Mouse (Mus musculus) erythroblast, adult 5-6 weeks (primary cell): Measurements from ENCODE around the gene Bcl2l11. TPM values are rescaled to one million over a fixed set of nuclear protein-coding genes. Genes with fewer than 3 reads are reported as not detected.

Experiments used
- ATAC-seq: replicated peaks from 2 replicates; pipeline ENCODE4 v1.8.0; 2016; ENCODE audit warnings: moderate number of reproducible peaks, mild to moderate bottlenecking, moderate TSS enrichment, inconsistent platforms; ENCODE audit not compliant: poor library complexity, low FRiP score, severe bottlenecking
- total RNA-seq, 2 experiments: library from RNA; stranded (forward) in 1 of 2; stranded (reverse) in 1 of 2; fragments of 150-400 nt in 1 of 2; fragments of 200-764, 138-1000 nt in 1 of 2; gene quantifications; 2 replicates each; pipeline versions ENCODE4 v1.2.3 to v1.2.4; 2015 to 2017; ENCODE audit warnings: low replicate concordance in 2 of 2

Bcl2l11 gene
- total RNA-seq, 2 experiments from 2014 or later, result 3.8 to 14.8 TPM

DNA sequence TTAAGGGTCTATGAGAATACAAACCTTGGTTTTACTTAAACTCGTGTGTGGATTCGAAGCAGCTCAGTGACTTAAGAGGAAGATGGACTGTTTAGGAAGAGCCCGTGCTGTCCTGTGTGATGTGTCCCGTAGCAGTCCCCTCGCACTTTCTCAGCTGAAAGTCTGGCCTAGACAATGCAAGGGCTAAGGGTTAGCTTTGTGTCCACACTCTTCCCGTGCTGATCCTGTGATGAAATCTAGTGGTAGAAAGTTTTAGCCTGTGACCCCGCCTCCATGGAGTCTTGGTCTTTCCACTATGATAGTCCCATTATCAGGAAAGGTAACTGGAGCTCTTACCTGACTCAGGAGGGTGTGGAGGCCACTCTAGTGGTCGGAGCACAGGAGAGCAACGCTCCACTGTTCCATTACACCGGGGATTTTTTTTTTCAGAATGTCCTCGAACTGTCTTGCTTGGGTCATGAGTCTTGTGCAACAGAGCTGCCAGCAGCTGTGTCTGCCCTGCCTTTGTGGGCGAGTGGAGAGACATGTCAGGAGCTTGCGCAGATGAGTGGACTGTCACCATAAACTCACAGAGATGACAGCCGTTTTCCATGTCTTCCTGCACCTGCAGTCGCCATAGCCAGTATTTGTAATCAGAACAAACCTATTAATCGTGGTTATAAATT lies 11.1 kb downstream of the Bcl2l11 start:
- no peak for ATAC-seq

DNA sequence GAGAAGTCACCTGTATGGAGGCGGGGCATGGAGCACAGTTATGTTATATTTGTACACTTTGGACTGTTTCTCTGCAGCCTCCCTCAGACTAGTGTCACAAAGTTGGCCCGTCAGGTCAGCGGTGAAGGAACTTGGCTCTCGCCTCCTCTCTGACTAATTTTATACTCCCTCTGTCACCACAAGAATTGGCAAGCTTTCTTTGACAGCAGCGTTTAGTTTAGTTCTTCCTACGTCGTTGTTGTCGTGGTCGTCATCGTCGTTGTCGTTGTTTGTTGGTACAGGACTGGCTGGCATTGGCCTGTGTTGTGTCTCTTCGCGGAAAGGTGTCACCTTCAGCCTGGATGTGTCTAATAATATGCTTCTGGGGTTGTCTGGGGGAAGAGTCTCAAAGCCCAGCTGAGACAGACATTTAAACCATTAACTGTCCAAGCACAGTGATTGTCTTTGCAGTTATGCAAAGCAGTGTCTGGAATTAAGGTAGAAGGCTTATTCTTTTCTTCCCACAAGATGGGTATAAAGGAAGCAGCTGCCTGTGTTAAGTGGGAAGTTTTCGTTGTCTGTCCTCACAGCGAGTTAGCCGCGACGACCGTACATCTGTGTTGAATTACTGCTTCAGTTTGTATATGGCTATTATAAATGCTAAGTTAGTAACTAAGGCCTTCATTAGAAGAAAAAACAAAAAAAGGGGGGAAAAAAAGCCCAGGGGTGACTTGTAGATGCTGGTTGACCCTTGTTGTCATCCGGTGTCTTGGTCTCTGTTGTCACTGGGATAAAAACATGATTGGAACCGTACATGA lies 11.8 kb downstream of the Bcl2l11 start:
- ATAC-seq, result no peak

DNA sequence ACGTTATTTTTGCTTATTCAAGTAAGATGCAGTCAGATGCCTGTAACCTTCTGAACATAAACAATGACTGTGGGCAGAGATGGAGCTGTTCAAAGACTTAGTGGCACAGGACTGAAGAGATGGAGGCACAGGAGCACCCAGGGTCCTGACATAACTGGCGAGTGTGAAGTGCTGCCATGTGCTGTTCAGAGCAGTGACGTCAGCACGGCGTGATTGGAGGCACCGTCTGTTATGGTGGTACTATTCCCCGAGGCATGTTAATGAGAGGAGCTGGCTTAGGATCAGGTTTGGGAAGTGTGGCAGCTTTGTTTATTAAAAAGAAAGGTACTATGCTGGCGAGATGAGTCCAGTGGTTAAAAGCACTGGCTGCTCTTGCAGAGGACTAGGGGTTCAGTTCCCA lies 13.1 kb downstream of the Bcl2l11 start:
- ATAC-seq, result no peak

DNA sequence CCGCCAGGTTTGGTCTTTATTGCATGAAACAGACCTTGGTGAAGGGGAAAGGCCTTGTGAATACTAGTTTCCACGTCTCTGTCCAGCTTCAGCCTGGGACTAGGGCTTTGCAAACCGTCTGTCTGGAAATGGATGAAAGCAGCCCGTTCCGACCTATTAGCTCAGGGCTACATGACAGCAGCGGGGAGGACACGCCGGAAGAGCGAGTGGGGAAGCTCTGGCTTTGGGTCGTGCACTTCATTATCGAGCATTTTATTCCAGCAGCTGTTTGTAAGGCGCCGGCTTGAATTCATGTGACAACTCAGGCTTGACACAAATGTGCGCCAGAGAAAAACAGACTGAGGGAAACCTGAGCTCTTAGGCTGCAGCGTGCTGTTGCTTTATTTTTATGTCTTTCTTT lies 13.9 kb downstream of the Bcl2l11 start:
- ATAC-seq, result no peak

DNA sequence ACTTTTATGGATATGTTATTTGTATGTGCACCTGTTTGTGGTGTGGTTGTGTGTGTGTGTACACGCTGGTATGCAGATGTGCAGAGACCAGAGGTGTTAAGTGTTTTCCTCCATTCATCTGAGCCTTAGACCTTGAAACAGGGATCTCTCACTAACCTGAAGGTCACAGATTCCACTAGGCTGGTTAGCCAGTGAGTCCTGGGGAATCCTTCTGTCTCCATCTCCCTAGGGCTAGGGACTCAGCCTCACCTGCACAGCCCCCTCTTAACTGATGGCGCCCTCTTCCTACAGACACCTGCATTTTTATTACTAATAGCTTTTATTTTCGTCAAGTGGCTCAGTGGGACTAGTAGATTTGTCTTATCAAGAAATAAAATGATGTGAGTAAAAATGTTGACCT lies 14.3 kb downstream of the Bcl2l11 start:
- no peak for ATAC-seq

DNA sequence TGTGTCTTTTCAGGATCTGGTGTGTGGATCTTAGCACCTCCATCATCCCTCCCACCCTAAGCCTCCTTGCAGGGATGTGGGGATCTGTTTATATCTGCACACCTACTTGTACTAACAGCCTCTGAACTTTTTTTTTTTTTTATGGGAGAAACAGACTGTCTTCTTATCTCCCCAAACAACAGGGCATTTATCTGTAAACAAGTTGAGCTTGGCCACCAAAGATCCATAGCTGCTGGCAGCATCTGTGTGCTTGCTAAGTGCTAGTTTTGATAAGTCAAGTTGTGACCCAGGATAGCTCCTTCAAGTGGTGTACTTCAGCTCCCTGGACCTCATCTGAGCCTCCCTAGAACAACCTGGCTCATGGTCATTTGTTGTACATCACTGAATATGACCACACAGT lies 18.2 kb downstream of the Bcl2l11 start:
- ATAC-seq, result peak; percentile 40; the same call in 1 of the 2 replicates

DNA sequence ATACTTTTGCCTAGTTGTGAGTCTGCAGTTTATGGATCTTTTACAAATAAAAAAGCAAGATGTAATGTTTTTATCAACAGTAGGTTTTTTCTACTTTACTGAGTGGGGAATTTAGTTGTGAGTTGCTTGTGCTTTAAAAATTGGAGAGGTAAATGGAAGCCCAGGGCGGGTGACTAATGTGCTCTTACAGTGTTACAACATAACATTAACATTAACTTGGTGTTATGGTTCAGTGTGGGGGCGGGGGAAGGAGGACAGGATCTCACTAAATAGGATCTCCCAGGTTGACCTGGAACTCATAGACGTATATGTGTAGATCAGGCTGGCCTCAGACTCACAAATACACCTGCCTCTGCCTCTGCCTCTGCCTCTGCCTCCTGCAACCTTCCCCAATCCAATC lies 19.6 kb downstream of the Bcl2l11 start:
- no peak for ATAC-seq

DNA sequence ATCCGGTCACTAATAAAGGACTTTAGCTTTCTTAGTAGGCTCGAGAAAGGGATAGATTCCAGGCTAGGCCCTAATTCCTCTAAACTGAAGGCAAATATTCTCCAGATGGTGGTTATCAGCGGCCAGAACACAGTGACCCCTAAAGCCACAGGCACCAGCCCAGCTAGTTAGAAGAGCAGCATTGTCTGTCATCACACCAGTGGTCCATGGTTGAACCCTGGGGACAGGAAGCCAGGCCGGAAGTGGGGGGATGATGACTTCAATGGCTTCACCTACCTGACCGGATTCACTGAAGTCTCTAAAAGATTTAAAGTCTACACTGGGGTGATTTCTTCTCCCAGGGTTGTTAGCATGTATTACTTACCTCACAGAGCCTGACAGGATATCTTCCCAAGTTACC lies 23.8 kb downstream of the Bcl2l11 start:
- no peak for ATAC-seq

DNA sequence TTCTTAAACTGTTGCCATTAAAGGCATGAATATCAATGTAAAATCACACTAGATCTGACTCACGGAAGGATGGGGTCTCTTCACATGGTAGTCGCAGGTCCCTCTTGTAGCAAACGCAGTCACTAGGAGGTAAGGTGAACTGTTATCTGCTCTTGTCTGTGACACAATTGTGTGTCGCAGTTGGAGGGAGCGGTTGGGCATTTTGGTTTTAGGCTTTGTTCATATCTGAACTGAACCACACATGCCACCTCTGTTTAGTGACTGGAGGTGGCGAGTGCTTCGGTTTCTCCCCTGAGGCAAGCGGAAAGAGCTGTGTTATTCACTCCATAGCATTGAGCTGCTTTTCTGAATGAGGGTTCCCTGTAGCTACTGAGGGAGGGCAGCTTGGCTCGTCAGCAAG lies 26.4 kb downstream of the Bcl2l11 start:
- no peak for ATAC-seq

DNA sequence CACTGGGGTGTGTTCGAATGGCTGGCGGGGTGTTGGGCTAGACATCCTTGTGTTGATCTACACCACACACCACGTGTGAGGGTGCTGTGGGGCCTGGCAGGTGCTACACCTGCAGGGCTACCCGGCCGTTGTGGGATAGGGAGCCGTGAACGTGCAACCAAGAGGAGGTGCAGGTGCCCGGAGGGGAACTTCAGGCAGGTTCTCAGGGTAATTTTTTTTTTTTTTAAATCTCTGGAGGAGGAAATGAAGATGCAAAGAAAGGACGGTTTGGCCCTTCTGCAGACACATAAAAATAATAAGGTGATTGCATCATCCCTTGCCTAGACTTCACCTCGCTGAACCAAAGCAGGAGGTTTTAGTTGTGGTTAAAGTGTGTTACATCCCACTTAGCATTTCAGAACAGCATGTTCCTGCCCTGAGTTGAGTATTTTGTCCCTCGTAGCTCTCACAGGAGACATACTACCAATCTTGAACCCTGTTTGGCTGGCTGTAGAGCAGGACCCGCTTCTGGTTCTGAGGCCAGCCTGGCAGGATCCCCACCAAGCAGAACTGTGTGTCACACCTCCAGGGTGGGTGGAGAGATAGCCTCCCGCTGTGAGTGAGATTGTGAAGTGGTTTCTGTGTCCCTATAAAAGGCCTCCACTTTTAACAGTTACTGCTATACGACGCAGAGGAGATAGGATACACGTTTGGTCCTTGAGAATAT lies 27.2 kb downstream of the Bcl2l11 start:
- no peak for ATAC-seq

DNA sequence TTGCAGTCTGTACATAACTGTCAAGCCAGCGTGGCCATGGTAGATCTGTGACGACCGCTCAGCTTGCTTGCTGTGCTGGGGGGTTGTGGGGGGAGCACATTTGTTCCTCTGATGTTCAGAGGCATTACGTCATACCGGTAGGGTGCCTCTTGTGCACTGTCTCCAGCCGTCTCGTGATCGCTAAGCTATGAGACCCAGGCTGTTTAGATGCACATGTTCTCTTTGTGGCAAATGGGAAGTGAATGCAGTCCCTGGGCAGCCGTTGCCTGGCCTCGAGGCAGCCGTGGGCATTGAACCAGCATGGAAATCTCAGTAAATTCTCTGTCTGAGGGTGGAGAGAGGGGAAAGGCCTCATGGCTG lies 27.7 kb downstream of the Bcl2l11 start:
- ATAC-seq, result no peak

DNA sequence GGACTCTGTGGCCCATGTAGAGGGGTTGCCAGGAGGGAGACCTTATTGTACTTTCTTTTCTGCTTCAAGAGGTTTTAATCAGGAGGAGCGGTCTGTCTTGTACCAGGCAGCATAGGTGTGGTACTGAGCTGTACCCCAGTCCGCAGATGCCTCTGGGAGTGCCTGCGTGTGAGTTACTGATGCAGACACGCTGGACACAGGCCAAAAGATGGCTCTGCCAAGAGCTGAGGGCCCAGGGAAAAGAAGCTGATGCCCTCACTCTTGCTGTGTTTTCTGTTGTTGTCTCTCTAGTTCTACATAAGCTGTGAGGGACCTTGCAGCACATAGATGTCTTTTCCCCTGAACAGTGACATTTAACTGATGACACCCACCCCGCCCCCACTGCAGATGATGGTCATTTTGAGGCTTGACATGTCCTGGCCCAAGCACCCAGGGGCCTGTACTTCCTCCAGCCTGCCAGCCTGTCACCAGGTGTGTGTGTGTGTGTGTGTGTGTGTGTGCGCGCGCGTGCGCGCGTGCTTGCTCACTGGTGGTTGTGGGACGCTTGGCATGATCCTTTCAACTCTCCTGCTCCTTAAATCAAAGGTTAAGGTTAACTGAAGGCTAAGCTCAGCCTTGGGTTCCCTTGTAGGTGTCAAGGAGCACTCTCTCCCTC lies 29.7 kb downstream of the Bcl2l11 start:
- ATAC-seq, result peak; percentile 86

DNA sequence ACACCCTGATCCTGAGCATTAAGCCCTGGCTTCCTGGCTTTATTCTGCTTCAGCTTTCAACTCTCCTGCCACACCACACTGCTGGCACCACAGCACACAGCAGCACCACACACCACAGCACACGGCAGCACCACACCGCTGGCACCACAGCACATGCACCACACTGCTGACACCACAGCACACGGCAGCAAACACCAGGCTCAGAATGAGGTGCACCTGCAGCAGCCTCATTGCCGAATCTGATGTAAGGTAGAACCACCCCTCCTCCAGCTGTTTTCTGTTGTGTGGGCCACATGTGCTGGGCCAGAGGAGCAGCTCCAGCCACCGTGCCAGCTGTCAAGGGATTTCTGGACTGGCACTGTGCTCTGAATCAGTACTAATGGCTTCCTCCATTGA lies 30.2 kb downstream of the Bcl2l11 start:
- no peak for ATAC-seq

DNA sequence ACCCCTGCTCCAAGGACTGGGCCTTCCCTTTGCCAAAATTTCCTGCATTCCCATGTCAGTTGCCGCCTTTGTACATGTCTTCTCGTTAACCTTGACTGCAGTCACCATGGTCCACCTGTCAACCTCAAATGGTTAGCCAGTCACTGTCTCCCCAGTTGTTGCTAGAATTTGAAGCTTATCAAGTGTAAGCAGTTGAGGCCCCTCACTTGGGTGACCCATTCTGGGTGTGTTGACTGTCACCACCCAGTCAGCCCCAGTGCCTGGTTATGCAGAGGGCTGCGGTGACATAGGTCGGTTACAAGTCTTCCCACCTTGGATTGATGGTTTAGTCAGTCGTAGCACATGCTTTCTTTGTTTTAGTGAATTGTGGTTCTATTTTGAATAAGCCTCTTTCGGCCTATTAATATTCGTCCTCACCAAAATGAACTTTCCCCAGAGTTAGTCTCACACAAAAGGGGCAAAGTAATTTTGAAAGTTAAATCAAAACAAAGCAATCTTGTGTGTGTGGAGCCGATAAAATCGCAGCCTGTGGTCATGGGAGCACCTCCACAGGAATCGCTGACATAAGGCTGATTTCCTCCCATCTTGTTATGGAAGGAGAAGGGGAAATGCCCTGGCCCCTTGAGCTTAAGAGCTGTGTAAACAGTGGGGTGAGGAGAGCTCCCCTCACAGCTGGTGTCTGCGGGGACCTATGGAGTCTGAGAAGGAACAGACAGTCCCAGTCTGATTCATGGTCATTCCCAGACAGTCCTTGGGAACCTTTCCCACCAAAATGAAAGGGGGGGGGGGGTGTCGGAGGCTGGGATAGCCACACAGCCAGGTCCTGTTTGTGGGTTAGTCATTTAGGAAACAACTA lies 30.9 kb downstream of the Bcl2l11 start:
- ATAC-seq, result peak; percentile 36

DNA sequence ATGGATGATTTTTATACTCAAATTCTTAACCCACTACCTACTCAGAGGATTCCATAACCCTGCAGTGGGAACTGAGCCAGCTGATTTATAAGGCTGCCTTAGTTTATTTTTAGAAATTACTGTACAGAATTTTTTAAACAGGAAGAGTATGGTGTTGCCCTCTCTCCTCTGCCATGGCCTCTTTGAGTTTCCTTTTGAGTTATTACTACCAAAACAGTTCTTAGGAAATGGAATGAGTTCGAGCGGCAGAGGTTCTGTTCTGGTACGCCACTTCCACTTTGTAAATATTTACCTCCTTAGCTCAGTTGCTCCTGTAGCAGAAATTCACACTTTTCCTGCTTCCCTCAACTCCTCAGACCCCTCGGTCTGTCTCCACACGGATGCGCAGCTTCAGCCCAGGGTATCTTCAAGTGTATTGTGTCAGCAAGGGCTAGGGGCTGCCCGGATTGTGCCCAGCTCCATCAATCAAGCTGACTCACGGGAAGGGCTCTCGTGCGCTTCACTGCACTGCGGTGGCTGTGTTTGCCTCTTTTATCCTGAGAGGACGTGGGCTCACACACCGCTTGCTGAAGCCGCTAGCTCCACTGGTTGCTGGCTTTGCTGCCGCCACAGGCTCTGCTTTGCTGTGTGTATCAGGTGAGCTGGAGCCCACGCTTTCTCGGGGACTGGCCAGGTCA lies 33.0 kb downstream of the Bcl2l11 start:
- ATAC-seq, result no peak

DNA sequence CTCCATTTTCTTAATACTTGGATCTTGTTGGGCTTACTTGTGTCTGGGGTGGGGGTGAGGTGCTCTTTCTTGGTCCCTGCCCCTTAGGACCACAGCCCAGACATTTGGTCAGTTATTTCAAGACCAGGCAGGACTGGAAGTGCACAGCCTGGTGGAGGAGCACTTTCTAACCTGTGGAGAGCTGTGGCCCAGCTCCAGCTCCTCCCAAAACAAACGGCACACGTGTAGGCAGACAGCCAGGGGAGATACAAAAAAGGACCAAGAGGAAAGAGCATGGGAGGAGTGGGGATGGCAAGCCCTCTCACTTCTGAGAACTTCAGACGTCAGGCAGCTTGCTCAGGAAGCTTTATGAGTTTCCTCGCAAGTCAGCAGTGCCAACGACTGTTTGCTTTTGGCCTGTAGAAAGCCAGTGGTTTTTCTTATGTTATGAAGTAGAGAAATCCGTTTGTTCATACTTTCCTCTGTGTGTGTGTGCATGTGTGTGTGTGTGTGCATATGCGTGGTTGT lies 33.8 kb downstream of the Bcl2l11 start:
- no peak for ATAC-seq

DNA sequence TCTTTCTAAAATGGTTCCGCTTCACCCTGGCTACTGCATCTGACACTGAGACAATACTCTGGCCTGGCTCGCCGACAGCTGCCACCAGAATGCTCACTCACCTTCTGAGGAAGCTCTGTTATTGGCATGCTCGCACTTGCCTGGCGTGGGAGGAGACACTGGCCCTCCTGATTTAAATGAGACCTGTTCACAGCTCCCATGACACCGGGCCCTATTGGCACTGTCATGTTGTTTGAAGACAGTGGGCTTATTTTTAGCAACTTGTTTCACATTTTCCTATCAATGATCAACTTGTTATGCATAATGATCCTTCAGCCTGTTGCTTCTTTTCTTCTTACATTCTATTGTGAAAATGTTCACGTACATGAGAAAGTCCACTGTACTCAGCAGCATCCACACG lies 37.3 kb downstream of the Bcl2l11 start:
- ATAC-seq, result no peak

DNA sequence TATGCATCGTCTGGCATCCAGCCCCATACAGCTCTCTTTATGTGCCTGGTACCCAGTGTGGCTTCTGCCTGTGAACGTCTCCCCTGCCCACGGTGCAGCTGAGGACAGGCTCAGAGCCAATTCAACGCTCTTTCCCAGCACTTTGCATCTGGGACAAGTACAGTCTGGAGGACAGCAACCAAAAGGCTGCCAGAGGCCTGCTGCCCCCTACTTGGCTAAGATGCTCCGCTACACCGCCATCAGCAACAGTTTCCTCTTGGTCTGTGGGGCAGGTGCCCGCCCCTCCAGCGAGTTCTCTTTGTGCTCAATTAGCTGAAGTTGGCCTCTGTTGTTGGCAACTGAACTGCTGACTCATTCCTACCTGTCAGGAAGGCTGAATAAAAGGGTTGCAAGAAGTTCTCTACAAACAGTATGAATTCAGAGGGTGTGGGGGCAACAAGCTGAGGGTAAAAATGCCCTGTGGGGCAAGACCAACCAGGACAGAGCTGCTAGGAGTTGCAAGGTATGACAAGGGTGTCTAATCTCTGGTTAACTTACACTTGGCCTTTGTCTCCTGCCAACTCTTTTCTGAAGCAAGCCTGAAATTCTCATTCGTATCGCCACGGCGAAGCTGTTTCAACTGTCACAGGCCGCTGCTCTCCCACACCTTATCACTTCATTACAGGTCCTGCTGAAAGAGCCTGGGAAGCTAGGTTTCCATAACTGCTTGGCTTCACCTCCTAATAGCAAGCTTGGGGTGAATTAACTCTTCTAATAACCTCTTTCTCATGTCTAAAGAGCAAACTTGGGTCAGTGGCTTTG lies 41.0 kb downstream of the Bcl2l11 start:
- peak; percentile 87 for ATAC-seq
